Mouse (Mus musculus): ENCODE measurements around the gene Trp53rka. TPM values are rescaled to one million over a fixed set of nuclear protein-coding genes. Genes with fewer than 3 reads are reported as not detected.
"Not testable (repeated sequence)": the region's sequence is repeated elsewhere in the genome, so short reads cannot be mapped to it uniquely, and the experiment has no call there.

The Trp53rka gene
- polyA plus RNA-seq, 1 experiment from 2014 or later: 37.7 TPM

GRCm38 (mm10) chr2:165510914-165511458, 17.9 kb upstream of the Trp53rka start:
- not testable (repeated sequence) for H3K4me2 ChIP-seq (replicated peaks; ENCODE audit: low read depth, low read length); H3K27me3 ChIP-seq (ENCODE audit: insufficient read depth, low read length); H3K36me3 ChIP-seq (ENCODE audit: insufficient read depth, low read length); ATAC-seq (ENCODE audit: low FRiP score, low TSS enrichment); H3K27ac ChIP-seq (ENCODE audit: low read length); H3K9me3 ChIP-seq (ENCODE audit: low read length); H3K4me3 ChIP-seq (ENCODE audit: low read length); H3K9ac ChIP-seq (replicated peaks; ENCODE audit: low read length)
- peaks cover 28% of the 10 kb centered on the region for H3K4me1 ChIP-seq (ENCODE audit: insufficient read depth, low read length)
- WGBS: 49% methylated on average over 2 of the region's 2 CpGs

DNA sequence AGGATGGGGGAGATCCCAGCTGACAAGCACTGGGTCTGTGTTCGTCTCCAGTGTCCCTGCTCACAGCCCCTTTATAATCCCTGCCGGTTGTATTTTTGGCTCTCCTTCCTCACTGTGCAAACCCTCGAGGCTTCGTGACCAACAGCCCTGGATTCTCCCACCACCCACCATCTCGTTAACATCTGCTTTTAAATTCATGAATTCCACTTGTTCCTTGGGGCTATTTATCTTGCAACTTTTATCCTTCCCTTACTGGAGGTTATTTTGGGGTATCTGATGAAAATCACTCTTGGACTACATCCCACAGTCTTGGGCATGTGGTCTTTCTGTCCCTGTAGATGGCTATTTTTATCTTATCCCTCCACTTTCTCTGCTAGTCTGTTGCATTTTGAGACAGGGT, 17.3 kb upstream of the Trp53rka start:
- no peak overlapping the region for H3K9ac ChIP-seq (replicated peaks; ENCODE audit: low read length)
- no peaks in the 10 kb centered on the region for H3K9me3 ChIP-seq (ENCODE audit: low read length)
- no peak for ATAC-seq (ENCODE audit: low FRiP score, low TSS enrichment)
- H3K4me3 ChIP-seq (ENCODE audit: low read length): no peak overlapping the region
- no peak overlapping the region for H3K27ac ChIP-seq (ENCODE audit: low read length)
- no peaks in the 10 kb centered on the region for H3K27me3 ChIP-seq (ENCODE audit: insufficient read depth, low read length)
- H3K36me3 ChIP-seq (ENCODE audit: insufficient read depth, low read length): no peaks in the 10 kb centered on the region
- peaks cover 28% of the 10 kb centered on the region for H3K4me1 ChIP-seq (ENCODE audit: insufficient read depth, low read length)
- 40% methylated on average over 5 of the region's 5 CpGs for WGBS
- H3K4me2 ChIP-seq (replicated peaks; ENCODE audit: low read depth, low read length): no peak overlapping the region

DNA sequence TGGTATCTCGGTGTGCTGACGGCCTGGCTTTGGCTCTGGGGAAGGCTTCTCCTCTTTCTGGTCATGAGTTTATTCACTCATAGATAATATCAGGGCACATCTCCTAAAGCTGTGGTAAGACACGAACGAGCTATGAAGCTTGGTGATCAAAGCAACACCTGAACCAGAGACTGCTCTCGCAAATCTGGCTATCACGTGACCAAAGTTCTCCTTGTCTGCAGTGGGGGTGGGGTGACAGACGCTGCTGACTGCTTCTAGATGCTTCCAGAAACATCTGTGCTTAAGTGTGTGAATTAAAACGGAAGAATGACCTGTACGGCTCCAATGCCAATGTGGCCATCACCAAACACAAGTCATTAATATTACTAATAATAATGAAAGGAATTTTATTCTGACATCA, 16.6 kb upstream of the Trp53rka start:
- Histone ChIP-seq H3K36me3 (ENCODE audit: insufficient read depth, low read length) (no peaks in the 10 kb centered on the region), H3K4me3 (ENCODE audit: low read length) (no peak overlapping the region), H3K9me3 (ENCODE audit: low read length) (no peaks in the 10 kb centered on the region), H3K27ac (ENCODE audit: low read length) (no peak overlapping the region), H3K4me2 (replicated peaks; ENCODE audit: low read depth, low read length) (no peak overlapping the region), H3K27me3 (ENCODE audit: insufficient read depth, low read length) (no peaks in the 10 kb centered on the region), H3K4me1 (ENCODE audit: insufficient read depth, low read length) (peaks cover 30% of the 10 kb centered on the region), H3K9ac (replicated peaks; ENCODE audit: low read length) (no peak overlapping the region)
- WGBS: 39% methylated on average over 9 of the region's 9 CpGs
- ATAC-seq (ENCODE audit: low FRiP score, low TSS enrichment): no peak

- Histone ChIP-seq H3K9me3 (ENCODE audit: low read length) (no peaks in the 10 kb centered on the region), H3K4me2 (replicated peaks; ENCODE audit: low read depth, low read length) (peak within 1 kb of the TSS; percentile 71), H3K27me3 (ENCODE audit: insufficient read depth, low read length) (no peaks in the 10 kb centered on the region), H3K27ac (ENCODE audit: low read length) (0 out of 2 replicates have a peak within 1 kb of the TSS, but pooled peaks have one; percentile 27), H3K4me3 (ENCODE audit: low read length) (peak within 1 kb of the TSS; percentile 52), H3K36me3 (ENCODE audit: insufficient read depth, low read length) (no peaks in the 10 kb centered on the region), H3K4me1 (ENCODE audit: insufficient read depth, low read length) (peaks cover 15% of the 10 kb centered on the region), H3K9ac (replicated peaks; ENCODE audit: low read length) (peak within 1 kb of the TSS; percentile 75)
- WGBS: 5% methylated on average over 30 of the region's 32 CpGs
- peak; percentile 84 for ATAC-seq (ENCODE audit: low FRiP score, low TSS enrichment)
These were observed 10.4 kb upstream of the Trp53rka start, which contains the start of gene Slc2a10 for GRCm38 (mm10) chr2:165503259-165504203. Gene Slc2a10 (plus strand): TSS chr2:165503787.

DNA sequence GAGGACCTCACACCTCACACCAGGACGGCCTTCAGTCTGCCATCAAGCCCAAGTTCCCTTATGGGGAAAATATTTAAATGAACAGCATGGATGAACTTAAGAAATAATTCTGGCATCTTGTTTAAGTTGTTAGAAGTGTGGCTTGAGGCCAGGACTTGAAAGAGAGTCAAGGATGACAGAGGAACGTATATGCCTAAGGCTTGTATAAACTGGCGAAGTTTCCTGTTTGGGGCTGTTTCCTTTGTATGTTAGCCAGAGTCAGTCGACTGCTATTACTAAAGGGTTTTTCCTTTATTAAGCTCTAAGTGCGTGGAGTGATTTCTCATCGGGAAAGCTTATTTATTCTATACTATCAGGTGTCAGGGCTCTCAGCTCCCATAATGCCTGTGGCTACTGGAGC, 5.7 kb upstream of the Trp53rka start:
- Histone ChIP-seq H3K9me3 (ENCODE audit: low read length) (no peaks in the 10 kb centered on the region), H3K9ac (replicated peaks; ENCODE audit: low read length) (no peak overlapping the region), H3K4me1 (ENCODE audit: insufficient read depth, low read length) (peaks cover 12% of the 10 kb centered on the region), H3K4me3 (ENCODE audit: low read length) (no peak overlapping the region), H3K36me3 (ENCODE audit: insufficient read depth, low read length) (no peaks in the 10 kb centered on the region), H3K4me2 (replicated peaks; ENCODE audit: low read depth, low read length) (no peak overlapping the region), H3K27me3 (ENCODE audit: insufficient read depth, low read length) (no peaks in the 10 kb centered on the region), H3K27ac (ENCODE audit: low read length) (no peak overlapping the region)
- no peak for ATAC-seq (ENCODE audit: low FRiP score, low TSS enrichment)
- 44% methylated on average over 6 of the region's 6 CpGs for WGBS

DNA sequence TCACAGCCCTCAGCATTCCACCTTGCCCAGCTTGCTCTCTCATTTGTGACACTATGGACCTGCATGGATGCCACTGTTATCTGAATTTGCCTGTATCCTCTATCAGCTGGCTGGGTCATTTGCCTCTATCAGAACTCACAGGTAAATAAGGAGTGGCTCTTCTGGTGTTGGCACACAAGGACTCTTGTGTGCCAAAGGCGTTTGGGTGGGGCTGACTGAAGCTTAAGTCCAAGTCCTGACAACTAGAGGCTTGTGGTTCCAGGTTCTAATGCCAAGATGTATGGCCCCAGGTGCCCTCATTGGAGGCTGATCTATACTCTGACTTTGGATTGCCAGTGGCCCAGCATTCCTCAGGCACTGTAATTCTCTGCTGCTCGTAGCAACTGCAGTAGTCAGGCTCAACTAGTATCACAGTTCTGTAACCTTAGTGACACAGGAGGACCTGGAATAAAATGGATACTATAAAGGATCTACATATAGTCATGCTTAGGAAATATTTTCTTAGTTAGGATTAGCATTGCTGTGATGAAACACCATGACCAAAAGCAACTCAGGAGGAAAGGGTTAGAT, 4.7 kb upstream of the Trp53rka start:
- Histone ChIP-seq H3K4me3 (ENCODE audit: low read length) (no peak overlapping the region), H3K4me1 (ENCODE audit: insufficient read depth, low read length) (peaks cover 7% of the 10 kb centered on the region), H3K36me3 (ENCODE audit: insufficient read depth, low read length) (no peaks in the 10 kb centered on the region), H3K9ac (replicated peaks; ENCODE audit: low read length) (no peak overlapping the region), H3K4me2 (replicated peaks; ENCODE audit: low read depth, low read length) (no peak overlapping the region), H3K27ac (ENCODE audit: low read length) (no peak overlapping the region), H3K9me3 (ENCODE audit: low read length) (no peaks in the 10 kb centered on the region), H3K27me3 (ENCODE audit: insufficient read depth, low read length) (no peaks in the 10 kb centered on the region)
- 84% methylated on average over 2 of the region's 2 CpGs for WGBS
- no peak for ATAC-seq (ENCODE audit: low FRiP score, low TSS enrichment)

DNA sequence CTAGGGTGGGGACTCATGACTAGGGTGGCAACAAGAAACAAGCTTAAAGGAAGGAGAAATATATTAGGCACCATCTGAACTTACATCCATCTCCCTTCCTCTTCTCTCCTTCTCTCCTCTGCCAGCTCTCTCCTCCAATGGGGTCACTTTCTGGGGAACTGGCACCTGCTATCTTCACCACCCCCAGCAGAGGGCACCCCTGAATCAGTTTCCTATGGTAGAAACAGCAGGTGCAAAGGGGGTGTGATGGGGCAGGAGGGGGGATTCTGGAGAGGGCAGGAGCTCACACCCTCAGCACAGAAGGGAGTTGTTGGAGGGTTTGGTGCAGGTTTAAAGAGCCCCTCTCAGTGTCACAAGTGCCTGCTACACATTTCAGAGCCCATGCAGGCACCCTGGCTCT, 3.1 kb upstream of the Trp53rka start:
- ATAC-seq (ENCODE audit: low FRiP score, low TSS enrichment): no peak

GRCm38 (mm10) chr2:165494495-165494894, 1.4 kb upstream of the Trp53rka start:
- no peak overlapping the region for H3K4me3 ChIP-seq (ENCODE audit: low read length)
- no peaks in the 10 kb centered on the region for H3K9me3 ChIP-seq (ENCODE audit: low read length)
- H3K36me3 ChIP-seq (ENCODE audit: insufficient read depth, low read length): peaks cover 12% of the 10 kb centered on the region
- no peak for ATAC-seq (ENCODE audit: low FRiP score, low TSS enrichment)
- no peak overlapping the region for H3K9ac ChIP-seq (replicated peaks; ENCODE audit: low read length)
- WGBS: 55% methylated on average over 2 of the region's 2 CpGs
- H3K4me1 ChIP-seq (ENCODE audit: insufficient read depth, low read length): peaks cover 15% of the 10 kb centered on the region
- no peak overlapping the region for H3K27ac ChIP-seq (ENCODE audit: low read length)
- no peak overlapping the region for H3K4me2 ChIP-seq (replicated peaks; ENCODE audit: low read depth, low read length)
- no peaks in the 10 kb centered on the region for H3K27me3 ChIP-seq (ENCODE audit: insufficient read depth, low read length)

More for the DNA sequence above, 3.1 kb upstream of the Trp53rka start:
- no peaks in the 10 kb centered on the region for H3K27me3 ChIP-seq (ENCODE audit: insufficient read depth, low read length)
- H3K9me3 ChIP-seq (ENCODE audit: low read length): no peaks in the 10 kb centered on the region
- peaks cover 15% of the 10 kb centered on the region for H3K4me1 ChIP-seq (ENCODE audit: insufficient read depth, low read length)
- no peaks in the 10 kb centered on the region for H3K36me3 ChIP-seq (ENCODE audit: insufficient read depth, low read length)
- no peak overlapping the region for H3K4me3 ChIP-seq (ENCODE audit: low read length)
- no peak overlapping the region for H3K4me2 ChIP-seq (replicated peaks; ENCODE audit: low read depth, low read length)
- no peak overlapping the region for H3K9ac ChIP-seq (replicated peaks; ENCODE audit: low read length)
- no peak overlapping the region for H3K27ac ChIP-seq (ENCODE audit: low read length)

- WGBS: 27% methylated on average over 17 of the region's 17 CpGs
- Histone ChIP-seq H3K27me3 (ENCODE audit: insufficient read depth, low read length) (no peaks in the 10 kb centered on the region), H3K4me1 (ENCODE audit: insufficient read depth, low read length) (peaks cover 15% of the 10 kb centered on the region), H3K4me3 (ENCODE audit: low read length) (peak overlapping the region; percentile 79), H3K9me3 (ENCODE audit: low read length) (no peaks in the 10 kb centered on the region), H3K4me2 (replicated peaks; ENCODE audit: low read depth, low read length) (peak overlapping the region; percentile 91), H3K27ac (ENCODE audit: low read length) (no peak overlapping the region), H3K36me3 (ENCODE audit: insufficient read depth, low read length) (peaks cover 19% of the 10 kb centered on the region), H3K9ac (replicated peaks; ENCODE audit: low read length) (peak overlapping the region; percentile 84)
- peak; percentile 10; the same call in 1 of the 2 replicates for ATAC-seq (ENCODE audit: low FRiP score, low TSS enrichment)
These were observed 575 bp upstream of the Trp53rka start for GRCm38 (mm10) chr2:165493587-165494210.

All from kidney, embryonic 16.5 days (tissue).